Mouse (Mus musculus): ENCODE data around the gene Gadd45gip1.

- no peak for TF ChIP-seq POLR2A (IDR thresholded peaks at IDR 0.05; ENCODE audit: low read depth, low read length)
- TF ChIP-seq CTCF (IDR thresholded peaks at IDR 0.05; ENCODE audit: extremely low read depth, insufficient read length, insufficient replicate concordance, low read depth, low read length): no peak
These were observed 40.3 kb downstream of the Gadd45gip1 start, which contains the start of gene Syce2 for GRCm38 (mm10) chr8:84871376-84872308.
